Mouse (Mus musculus) 3T3-L1 (cell line): ENCODE results near the gene H3f3b.
A peak's percentile ranks its signal among the peaks of the same experiment; 100 is the strongest.

Source experiments
- DNase-seq: peaks from one replicate; pipeline ENCODE4 v3.0.0-alpha.2; 2015; ENCODE audit warnings: low read depth, low spot score

H3f3b gene

GRCm38 (mm10) chr11:116049610-116050009 is 21.8 kb upstream of the H3f3b start:
- no peak for DNase-seq

DNA sequence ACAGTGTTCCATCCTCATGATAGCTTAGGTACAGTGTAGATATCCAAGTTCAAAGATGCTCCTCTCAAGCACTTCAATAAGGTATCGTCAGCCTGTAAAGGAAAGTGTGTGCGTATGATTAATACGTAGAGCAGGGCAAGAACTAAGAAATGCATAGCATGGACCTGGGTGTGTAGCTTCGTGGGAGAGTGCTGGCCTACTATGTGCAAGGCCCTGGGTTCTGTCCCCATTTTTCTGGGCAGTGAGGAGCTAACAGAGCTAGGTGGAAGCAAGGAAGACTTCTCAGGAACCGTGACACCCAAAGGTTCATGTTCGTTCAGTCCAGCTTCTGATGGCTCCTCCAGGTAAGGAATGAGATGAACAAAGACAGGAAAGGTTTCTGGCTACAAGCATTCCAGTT is 17.4 kb upstream of the H3f3b start:
- DNase-seq: no peak

GRCm38 (mm10) chr11:116043286-116043685 is 15.5 kb upstream of the H3f3b start:
- peak; percentile 70 for DNase-seq

DNA sequence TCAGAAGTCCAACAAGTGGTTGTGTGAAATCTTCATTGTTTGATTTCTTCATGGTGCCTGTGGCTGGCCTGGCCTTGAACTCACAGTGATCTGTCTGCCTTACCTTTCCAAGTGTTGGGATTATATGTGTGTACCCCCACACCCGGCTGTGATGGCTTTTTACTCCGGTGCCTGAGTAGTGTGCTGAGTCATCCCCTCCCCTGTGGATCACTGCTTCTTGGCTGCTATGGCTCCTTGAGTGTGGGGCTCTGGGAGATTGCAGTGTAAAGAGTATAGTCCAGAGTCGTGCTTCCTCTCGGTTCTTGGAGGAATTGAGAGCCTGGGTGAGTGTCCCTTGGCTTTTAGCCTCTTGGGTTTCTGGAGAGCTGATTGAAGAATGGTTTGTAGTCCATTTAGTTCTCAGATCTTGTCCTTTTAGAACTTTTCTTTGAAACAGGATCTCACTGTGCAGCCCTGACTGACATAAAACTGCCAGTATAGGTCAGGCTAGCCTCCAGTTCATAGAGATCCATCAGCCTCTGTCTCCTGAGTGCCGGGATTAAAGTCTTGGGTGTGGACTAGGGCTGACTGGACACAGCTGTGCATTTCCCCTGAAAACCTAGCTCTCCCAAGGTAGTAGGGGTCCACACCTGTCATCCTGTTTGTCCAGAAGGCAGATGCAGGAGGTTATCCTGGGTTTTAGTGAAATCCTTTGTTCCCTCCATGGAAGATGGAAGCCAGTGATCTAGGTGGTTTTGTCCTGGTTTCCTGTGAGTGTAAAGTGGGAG is 14.8 kb upstream of the H3f3b start:
- DNase-seq: peak; percentile 36

DNA sequence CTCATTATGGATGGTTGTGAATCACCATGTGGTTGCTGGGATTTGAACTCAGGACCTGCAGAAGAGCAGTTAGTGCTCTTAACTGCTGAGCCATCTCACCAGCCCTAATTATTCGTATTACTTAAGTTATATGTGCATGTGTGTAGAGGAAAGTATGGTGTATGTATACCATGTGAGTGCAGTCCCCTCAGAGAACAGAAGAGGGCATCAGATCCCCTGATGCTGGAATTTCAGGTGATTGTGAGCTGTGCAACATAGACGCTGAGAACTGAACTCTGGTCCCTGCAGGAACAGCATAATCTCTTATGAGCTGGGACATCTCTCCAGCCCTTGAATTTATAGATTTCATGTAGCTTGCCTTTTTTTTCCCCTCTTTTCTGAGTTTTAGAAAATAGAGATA is 14.1 kb upstream of the H3f3b start:
- DNase-seq: no peak

DNA sequence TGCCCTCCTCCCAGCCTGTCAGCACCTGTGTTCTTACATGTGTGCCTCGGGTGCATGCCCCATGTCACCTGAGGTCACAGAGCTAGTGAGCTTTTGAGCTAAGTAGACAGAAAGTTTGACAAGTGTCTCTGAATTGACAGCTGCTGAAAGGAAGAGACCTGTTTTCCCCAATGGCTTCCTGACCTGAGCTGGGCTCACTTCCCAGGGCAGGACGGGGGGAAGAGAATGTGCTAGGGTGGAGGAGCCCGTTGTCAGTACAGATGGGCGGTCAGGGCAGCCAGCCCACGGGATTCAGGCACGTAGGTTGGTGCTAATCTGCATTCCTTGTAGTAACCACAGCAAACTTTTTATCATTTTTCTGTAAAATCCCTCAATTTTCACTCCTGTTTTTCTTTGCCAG is 12.8 kb upstream of the H3f3b start:
- DNase-seq: no peak

GRCm38 (mm10) chr11:116037826-116038225 is 10.1 kb upstream of the H3f3b start:
- no peak for DNase-seq

GRCm38 (mm10) chr11:116036671-116037070 is 8.9 kb upstream of the H3f3b start:
- no peak for DNase-seq

GRCm38 (mm10) chr11:116034584-116034983 is 6.8 kb upstream of the H3f3b start:
- DNase-seq: no peak

DNA sequence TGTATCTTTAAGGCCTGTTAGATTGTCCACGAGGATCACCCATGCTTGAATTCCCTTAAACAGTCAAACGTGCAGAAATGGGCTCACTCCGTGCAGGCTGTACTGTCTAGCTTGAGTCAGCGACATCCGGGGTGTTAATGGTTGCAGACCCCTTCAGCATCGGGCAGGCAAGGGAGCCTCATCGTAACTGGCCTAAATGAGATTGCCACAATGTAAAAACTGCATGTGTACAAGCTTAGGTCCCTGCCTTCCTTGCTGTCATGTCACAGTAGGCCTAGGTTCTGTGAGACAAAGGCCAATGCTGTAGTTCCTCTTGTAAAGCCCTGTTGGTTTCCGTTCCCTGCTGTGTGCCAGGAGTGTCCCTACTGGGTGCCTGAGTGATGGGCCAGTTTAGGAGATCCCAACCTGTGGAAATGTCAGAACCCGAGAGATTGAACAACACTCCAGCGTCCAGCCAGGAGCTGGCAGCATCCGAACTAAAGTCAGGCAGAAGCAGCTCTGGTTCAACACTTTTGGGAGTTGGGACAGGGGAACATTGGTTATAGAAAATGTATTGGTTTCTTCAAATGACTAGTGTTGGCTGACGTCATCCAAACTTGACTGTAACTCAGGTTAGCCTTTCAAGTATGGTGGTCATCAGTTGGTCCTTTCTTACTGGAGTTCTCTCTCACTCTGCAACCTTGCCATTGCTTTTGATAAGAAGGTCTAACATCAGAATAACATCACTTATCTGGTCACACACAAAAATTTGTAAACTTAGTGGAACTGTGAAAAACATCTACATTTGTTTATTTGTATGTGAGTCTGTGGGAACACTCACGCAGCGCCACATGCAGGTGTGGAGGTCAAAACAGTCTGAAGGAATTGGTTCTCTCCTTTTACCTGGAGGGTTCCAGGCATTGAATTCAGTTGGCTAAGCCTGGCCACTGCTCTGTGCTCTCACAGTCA is 3.4 kb upstream of the H3f3b start:
- peak; percentile 56 for DNase-seq

- DNase-seq: peak; percentile 99
Observed at GRCm38 (mm10) chr11:116030088-116030897, 2.5 kb upstream of the H3f3b start, which contains the start of gene Unk. Unk (plus strand) TSS chr11:116030322.

- DNase-seq: no peak
Observed at GRCm38 (mm10) chr11:116029086-116029865, 1.5 kb upstream of the H3f3b start.

GRCm38 (mm10) chr11:116028177-116028865 is 559 bp upstream of the H3f3b start:
- DNase-seq: no peak

DNA sequence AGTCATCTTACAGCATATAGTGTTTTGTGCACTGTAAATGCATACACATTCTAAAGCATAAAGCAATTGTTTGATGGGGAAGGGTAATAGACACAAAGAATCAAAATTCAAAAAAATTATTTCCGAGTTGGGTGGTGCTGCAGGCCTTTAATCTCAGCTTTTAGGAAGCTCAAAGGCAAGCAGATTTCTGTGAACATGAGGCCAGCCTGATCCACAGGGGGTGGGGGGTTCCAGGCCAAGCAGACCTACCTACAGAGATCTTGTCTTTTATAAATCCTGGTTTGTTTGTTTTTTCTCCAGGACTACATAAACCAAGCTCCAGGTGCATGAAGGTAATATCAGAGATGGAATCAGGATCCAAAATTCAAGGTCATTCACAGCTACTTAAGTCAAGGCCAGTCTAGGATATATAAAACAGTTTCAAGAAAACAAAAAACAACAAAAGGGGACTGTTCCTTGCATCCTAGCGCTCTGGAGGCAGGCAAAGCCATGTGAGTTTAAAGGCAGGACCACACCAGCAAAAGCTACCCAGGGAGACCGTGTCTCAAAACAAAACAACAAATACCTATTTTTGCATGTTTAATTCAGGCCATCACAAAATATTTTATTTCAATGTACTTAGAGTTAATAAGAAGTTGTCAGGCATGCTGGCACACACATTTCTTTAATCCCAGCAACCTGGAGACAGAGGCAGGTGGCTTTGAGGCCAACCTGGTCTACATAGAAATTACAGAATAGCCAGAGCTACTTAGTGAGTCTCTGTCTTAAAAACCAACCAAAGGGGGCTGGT is 2.5 kb downstream of the H3f3b start:
- no peak for DNase-seq

DNA sequence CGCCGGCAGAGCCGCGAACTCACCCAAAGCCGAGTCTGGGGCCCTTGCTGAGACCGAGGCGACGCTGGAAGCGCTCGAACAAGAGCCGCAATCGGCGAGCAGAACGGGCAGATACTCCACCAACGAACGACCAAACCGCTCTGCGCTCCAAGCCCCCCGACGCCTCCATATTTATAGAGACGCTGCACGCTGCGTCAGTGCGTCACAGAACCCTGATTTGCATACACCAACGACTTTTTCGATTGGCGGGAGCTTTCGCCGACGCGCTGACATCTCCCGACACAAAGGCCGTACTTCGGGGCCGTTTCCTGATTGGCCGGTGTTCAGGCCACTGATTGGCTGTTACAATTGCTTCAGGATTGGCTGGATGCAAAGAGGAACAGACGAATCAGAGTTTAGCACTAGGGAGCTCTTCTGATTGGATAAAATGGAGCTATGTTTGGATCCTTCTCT is 3.4 kb downstream of the H3f3b start:
- peak; percentile 100 for DNase-seq

DNA sequence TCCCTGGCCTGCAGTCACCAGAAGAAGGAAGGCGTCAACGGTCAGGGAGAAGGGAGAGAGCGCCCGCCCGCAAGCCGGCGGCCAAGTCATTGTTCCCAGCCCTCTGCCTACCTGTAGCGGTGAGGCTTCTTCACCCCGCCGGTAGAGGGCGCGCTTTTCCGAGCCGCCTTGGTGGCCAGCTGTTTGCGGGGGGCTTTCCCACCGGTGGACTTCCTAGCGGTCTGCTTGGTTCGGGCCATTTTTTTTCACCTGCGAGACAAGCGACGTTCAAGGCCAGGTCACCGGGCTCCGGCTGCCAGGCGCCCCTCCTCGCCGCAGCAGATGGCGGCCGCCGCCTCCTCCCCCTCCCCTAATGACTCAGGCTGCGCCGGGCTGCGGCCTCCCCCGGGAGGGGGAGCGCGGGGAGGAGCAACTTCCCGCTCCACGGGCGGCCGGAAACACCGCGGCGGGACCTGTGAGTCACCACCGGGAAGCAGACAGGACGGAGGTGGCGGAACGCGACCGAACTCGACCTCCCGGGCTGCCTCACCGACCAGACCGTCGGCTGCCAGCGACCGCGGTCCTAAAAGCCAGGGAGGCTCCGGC is 3.9 kb downstream of the H3f3b start:
- no peak for DNase-seq

GRCm38 (mm10) chr11:116023074-116023770 is 4.5 kb downstream of the H3f3b start:
- peak; percentile 38 for DNase-seq

GRCm38 (mm10) chr11:116022256-116022780 is 5.4 kb downstream of the H3f3b start:
- peak; percentile 56 for DNase-seq
